Mouse (Mus musculus) neutrophil, adult 83 days (primary cell): ENCODE results near the gene Gtf3c6. TPM values are rescaled to one million over a fixed set of nuclear protein-coding genes. Genes with fewer than 3 reads are reported as not detected.

ENCODE experiments used
- total RNA-seq, 2 experiments: library from RNA; stranded (reverse); gene quantifications; one replicate each; pipeline ENCODE4 v1.2.4; 2023

Gene Gtf3c6
- total RNA-seq: 10 to 100 TPM; 12.7 to 12.8 TPM

DNA sequence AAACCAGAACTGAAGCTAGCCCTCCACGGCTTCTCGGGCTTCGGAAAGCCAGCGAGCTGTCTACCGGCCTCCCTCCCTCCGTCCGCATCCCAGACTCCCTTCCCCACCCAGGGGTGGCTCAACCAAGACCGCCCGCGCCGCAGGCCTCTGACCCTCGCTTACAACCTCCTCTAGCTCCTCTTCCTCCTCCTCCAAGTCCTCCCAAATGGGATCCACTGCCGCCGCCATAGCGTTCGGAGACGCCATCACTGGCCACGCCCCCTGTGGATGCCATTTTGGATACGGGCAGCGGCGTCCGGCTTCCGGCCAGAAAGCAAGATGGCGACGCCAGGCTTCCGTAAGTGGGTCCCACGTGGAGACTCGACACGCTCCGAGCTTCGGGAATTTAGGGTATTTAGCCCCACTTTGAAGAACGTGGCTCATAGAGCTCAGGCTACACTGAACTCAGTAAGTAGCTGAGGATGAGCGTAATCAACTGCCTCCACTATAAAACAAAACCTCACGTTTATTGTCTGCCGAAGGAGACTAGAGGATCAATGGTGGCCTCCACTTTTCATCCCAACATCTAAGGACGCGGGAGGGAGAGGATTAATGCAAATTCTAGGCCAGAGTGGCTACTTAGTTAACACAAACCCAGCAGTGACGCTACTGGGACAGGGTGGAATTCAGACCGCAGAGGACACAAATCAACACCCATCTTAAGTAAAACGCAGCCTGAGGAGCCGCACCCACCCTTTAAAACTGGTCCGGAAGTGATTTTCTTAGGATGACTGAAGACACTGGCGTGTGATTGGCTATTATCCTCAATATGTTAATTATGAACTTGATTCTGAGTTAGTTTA is at the start of gene Gtf3c6:
Gene Gtf3c6, minus strand, starts transcription at position 695 of the 842 bp plus-strand sequence.

DNA sequence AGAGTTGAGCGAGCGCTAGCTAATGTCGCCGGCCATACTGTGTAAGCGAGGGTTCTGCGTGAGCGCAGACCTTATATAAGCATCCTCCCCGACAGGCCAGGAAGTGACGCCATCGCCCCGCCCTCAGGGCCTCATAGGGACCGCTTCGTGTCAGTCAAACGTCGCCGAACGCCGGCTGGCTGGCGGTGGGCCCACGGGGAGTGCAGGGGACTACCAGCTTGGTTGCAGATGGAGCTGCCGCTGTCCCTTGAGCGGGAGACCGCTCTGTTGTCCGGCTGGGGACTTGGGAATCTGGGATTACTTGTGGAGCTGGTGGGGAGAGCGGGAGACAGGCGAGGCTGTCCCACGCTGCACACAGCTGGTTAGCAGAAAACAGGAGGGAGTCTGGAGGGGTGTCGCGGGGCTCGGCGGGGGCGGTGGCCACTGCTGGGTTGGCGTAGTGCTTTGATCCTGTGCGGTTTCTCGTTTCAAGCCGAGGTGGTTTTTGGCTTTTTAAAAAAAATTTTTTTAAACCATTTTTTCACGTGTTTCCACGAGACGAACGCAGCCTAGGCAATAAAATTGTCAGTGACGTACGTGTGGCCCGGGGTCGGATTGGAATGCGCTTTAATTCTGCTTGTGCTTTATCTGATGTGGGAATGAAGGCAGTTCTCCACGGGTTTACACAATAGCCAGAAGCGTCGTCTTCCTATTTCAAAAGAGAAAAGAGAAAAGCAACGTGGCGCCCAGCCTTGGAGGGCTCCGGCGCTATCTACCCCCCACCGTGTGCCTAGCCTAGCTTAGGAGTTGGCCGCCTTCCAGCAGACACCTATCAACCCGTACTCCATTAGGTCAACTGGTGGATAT is 44.5 kb upstream of the Gtf3c6 start, which contains the start of gene Amd1:
Gene Amd1, minus strand, starts transcription at position 47 of the 846 bp plus-strand sequence.

DNA sequence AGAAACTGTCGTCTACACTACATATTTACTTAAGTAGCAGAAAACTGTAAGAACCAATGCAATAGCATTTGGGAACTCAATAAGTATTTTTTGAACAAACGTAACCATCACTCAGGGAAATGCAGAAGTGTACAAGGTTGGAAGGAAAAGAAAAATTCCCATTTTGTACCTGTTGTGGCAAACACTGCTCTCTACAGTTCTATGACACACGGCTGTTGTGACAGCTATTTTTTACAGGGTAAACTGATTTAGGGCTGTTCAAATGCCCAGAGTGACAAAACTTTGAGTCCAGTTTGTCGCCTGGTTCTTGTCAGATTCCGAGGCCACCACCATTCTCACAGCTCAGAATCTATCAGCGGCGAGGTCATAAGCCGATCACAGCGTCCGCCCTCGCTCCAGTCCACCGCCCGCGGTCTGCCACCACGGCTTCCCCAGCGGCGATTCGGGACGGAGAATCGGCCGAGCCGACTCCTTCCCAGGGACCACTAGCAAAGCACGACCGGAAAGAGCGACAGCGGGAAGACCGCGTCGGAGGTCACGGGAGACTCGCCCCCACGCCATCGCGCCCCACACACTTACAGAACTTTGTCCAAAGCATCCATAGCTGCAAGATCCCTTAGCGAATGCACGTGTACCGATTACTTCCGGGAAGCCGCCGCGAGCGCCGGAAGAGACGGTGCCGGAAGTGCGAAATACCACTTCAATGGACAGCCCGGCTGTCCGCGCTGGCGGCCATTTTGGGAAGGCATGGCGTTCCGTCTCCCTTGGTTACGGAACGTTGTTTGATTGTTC is 11.3 kb downstream of the Gtf3c6 start, which contains the start of gene Rpf2:
Gene Rpf2, minus strand, starts transcription at position 663 of the 792 bp plus-strand sequence.

Other genes with a start within 250 kb of the Gtf3c6 start
- not detected for gene Mfsd4b1, start 232.8 kb downstream of the Gtf3c6 start, total RNA-seq
- 10 to 100 TPM; 26.1 to 35.7 TPM for gene Slc16a10, start 115.8 kb downstream of the Gtf3c6 start, total RNA-seq
- 1 to 10 TPM; 7.5 to 8.3 TPM for gene Rpf2, start 11.1 kb downstream of the Gtf3c6 start, total RNA-seq
- gene Amd1, start 44.1 kb upstream of the Gtf3c6 start, total RNA-seq: 10 to 100 TPM; 29.2 to 29.5 TPM
- gene Cdk19, start 81.5 kb upstream of the Gtf3c6 start, total RNA-seq: 10 to 100 TPM; 36.0 to 38.7 TPM